Mouse (Mus musculus) WW6 (cell line): ENCODE results near the gene Nek7.

Experiments used
- DNase-seq: peaks from one replicate; pipeline ENCODE4 v3.0.0-alpha.2; 2013; ENCODE audit warnings: low read depth, low spot score

The Nek7 gene

GRCm38 (mm10) chr1:138571038-138571441 is 48.9 kb downstream of the Nek7 start:
- DNase-seq = no peak

GRCm38 (mm10) chr1:138568434-138569232 is 51.3 kb downstream of the Nek7 start:
- DNase-seq = no peak

- DNase-seq = no peak
These were observed 52.0 kb downstream of the Nek7 start for GRCm38 (mm10) chr1:138567946-138568345.

GRCm38 (mm10) chr1:138564677-138565076 is 55.3 kb downstream of the Nek7 start:
- DNase-seq = no peak

- DNase-seq = no peak
These were observed 59.2 kb downstream of the Nek7 start for GRCm38 (mm10) chr1:138560733-138561132.

- DNase-seq = no peak
These were observed 60.5 kb downstream of the Nek7 start for GRCm38 (mm10) chr1:138559213-138560101.

GRCm38 (mm10) chr1:138558342-138558741 is 61.6 kb downstream of the Nek7 start:
- no peak for DNase-seq

- no peak for DNase-seq
These were observed 65.0 kb downstream of the Nek7 start for GRCm38 (mm10) chr1:138554926-138555325.

- no peak for DNase-seq
These were observed 69.8 kb downstream of the Nek7 start for GRCm38 (mm10) chr1:138550184-138550583.

- DNase-seq = no peak
These were observed 77.8 kb downstream of the Nek7 start for GRCm38 (mm10) chr1:138542170-138542515.

- DNase-seq = no peak
These were observed 78.3 kb downstream of the Nek7 start for GRCm38 (mm10) chr1:138541495-138542169.

GRCm38 (mm10) chr1:138539713-138540112 is 80.2 kb downstream of the Nek7 start:
- DNase-seq = no peak

GRCm38 (mm10) chr1:138538217-138538616 is 81.7 kb downstream of the Nek7 start:
- DNase-seq = no peak

GRCm38 (mm10) chr1:138535758-138536574 is 84.0 kb downstream of the Nek7 start:
- DNase-seq = no peak

- DNase-seq = no peak
These were observed 89.3 kb downstream of the Nek7 start for GRCm38 (mm10) chr1:138530604-138531003.

- DNase-seq = no peak
These were observed 96.0 kb downstream of the Nek7 start for GRCm38 (mm10) chr1:138523962-138524361.

- no peak for DNase-seq
These were observed 101.7 kb downstream of the Nek7 start for GRCm38 (mm10) chr1:138518235-138518634.

- no peak for DNase-seq
These were observed 102.4 kb downstream of the Nek7 start for GRCm38 (mm10) chr1:138517360-138518099.

- no peak for DNase-seq
These were observed 103.0 kb downstream of the Nek7 start for GRCm38 (mm10) chr1:138516946-138517345.

GRCm38 (mm10) chr1:138515362-138515761 is 104.6 kb downstream of the Nek7 start:
- DNase-seq = no peak

GRCm38 (mm10) chr1:138513982-138514381 is 106.0 kb downstream of the Nek7 start:
- no peak for DNase-seq
